ENCODE assay signal across 18 mouse cellular contexts in the genomic region with DNA sequence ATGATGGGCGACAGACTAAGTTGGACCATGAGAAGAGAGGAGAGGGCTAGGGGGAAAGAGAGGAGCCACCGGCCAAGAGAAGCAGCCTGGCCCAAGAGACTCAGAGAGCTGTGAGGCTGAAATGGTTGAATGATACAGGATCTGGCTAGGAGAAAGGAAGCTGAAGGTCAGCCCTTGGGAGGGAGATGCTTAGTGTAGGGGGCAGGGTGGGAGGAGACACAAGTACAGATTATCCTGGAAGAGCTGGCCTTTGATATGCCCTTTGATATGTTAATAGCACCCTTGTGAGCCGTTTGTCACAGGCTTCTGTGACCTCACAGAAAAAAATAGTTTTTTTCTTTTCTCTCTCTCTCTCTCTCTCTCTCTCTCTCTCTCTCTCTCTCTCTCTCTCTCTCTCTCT. TPM values are rescaled to one million over a fixed set of nuclear protein-coding genes. Genes with fewer than 3 reads are reported as not detected.
A peak's percentile ranks its signal among the peaks of the same experiment; 100 is the strongest.
DNase-seq lines count a peak whose midpoint lies in the region; ATAC-seq and TF ChIP-seq lines count a peak whose summit lies in the region.
"Had no signal": no experiment of that assay in that cellular context is flagged by ENCODE, and none has a peak within 500 bp of the region (broad histone marks: within the 10 kb centered on the region; RNA-seq: fewer than 3 reads in every experiment).

No protein-coding gene starts in this region.

- no peaks in the 10 kb centered on the region for H3K36me3 ChIP-seq in kidney, embryonic 16.5 days (ENCODE audit: insufficient read depth, low read length)
- peaks cover 0 to 14% of the 10 kb centered on the region in 2 experiments; a peak in 2 of 4 replicates for H3K36me3 ChIP-seq in MEL (ENCODE audit: control insufficient read depth in 1 of 2, insufficient read depth in 2 of 2, low read length in 2 of 2)
- H3K36me3 ChIP-seq in lung, postnatal 0 days (ENCODE audit: insufficient read depth, low read length): no peaks in the 10 kb centered on the region
- H3K36me3 ChIP-seq: heart, embryonic 12.5 days; limb, embryonic 12.5 days; liver, embryonic 13.5 days had no signal

- H3K4me3 ChIP-seq in kidney, embryonic 16.5 days (ENCODE audit: low read length): no peak overlapping the region
- H3K4me3 ChIP-seq in MEL (ENCODE audit: control insufficient read depth in 1 of 2, insufficient read depth in 1 of 2, low read depth in 2 of 2, low read length in 2 of 2): no peak overlapping the region
- H3K4me3 ChIP-seq in lung, postnatal 0 days (ENCODE audit: low read depth, low read length): no peak overlapping the region
- H3K4me3 ChIP-seq: heart, embryonic 12.5 days; left cerebral cortex, adult 2 months; limb, embryonic 12.5 days; liver, embryonic 13.5 days had no signal

- no peak overlapping the region; the same call in 1 of the 2 replicates for H3K27ac ChIP-seq in kidney, embryonic 16.5 days (ENCODE audit: low read length)
- peak overlapping the region; percentile 24; the same call in 1 of the 2 replicates for H3K27ac ChIP-seq in MEL (ENCODE audit: control insufficient read depth, low read depth, low read length)
- no peak overlapping the region for H3K27ac ChIP-seq in lung, postnatal 0 days (ENCODE audit: low read length)
- H3K27ac ChIP-seq: hindbrain, postnatal 0 days; left cerebral cortex, adult 2 months; limb, embryonic 12.5 days; liver, embryonic 13.5 days had no signal

- no peak for TF ChIP-seq RAD21 in MEL (IDR thresholded peaks at IDR 0.05; ENCODE audit: low read depth, low read length)

- H3K27me3 ChIP-seq in kidney, embryonic 16.5 days (ENCODE audit: insufficient read depth, low read length): no peaks in the 10 kb centered on the region
- H3K27me3 ChIP-seq in MEL (ENCODE audit: control insufficient read depth in 1 of 2, insufficient read depth in 2 of 2, low read length in 2 of 2): no peaks in the 10 kb centered on the region
- H3K27me3 ChIP-seq in lung, postnatal 0 days (replicated peaks; ENCODE audit: insufficient read depth, low read length): no peaks in the 10 kb centered on the region
- H3K27me3 ChIP-seq: heart, embryonic 12.5 days; limb, embryonic 12.5 days; liver, embryonic 13.5 days had no signal

- ATAC-seq in kidney, embryonic 16.5 days (ENCODE audit: low FRiP score, low TSS enrichment): peak; percentile 67; the same call in 1 of the 2 replicates
- ATAC-seq in megakaryocyte-erythroid progenitor cell, adult 5-6 weeks (replicated peaks; ENCODE audit: low FRiP score, low TSS enrichment, poor library complexity, severe bottlenecking): peak; percentile 23; the same call in 1 of the 2 replicates
- no peak for ATAC-seq in lung, postnatal 0 days
- ATAC-seq: CD4-positive, CD25-positive, alpha-beta regulatory T cell, adult 4 months; hindbrain, postnatal 0 days had no signal

- no peak overlapping the region for H3K4me2 ChIP-seq in kidney, embryonic 16.5 days (replicated peaks; ENCODE audit: low read depth, low read length)
- H3K4me2 ChIP-seq in lung, postnatal 0 days (replicated peaks; ENCODE audit: low read depth, low read length): no peak overlapping the region
- H3K4me2 ChIP-seq: heart, embryonic 12.5 days; limb, embryonic 12.5 days; liver, embryonic 13.5 days had no signal

- DNase-seq in kidney, adult 8-10 months: no peak
- DNase-seq in MEL (ENCODE audit: low read depth, low spot score): no peak
- peak; percentile 37 for DNase-seq in adrenal gland, adult 8-10 months
- no peak for DNase-seq in lung, postnatal 0 days (ENCODE audit: low spot score)
- no peak for DNase-seq in layer of hippocampus, adult 9-10 months (ENCODE audit: low spot score)
- DNase-seq: cerebellum, adult 18-20 months; cerebellum, postnatal 36 days; gastrocnemius, postnatal 25 days; heart, postnatal 36 days; liver, embryonic 13.5 days; thymus, postnatal 25 days had no signal

- H3K4me1 ChIP-seq in kidney, embryonic 16.5 days (ENCODE audit: insufficient read depth, low read length): peaks cover 14% of the 10 kb centered on the region
- H3K4me1 ChIP-seq in MEL (ENCODE audit: control insufficient read depth in 1 of 2, insufficient read depth in 2 of 2, low read length in 2 of 2): peaks cover 5 to 13% of the 10 kb centered on the region in 2 experiments
- peaks cover 3% of the 10 kb centered on the region; the same call in 1 of the 2 replicates for H3K4me1 ChIP-seq in lung, postnatal 0 days (ENCODE audit: insufficient read depth, low read depth, low read length)
- H3K4me1 ChIP-seq: limb, embryonic 12.5 days had no signal

- peaks cover 10% of the 10 kb centered on the region; the same call in 1 of the 2 replicates for H3K9me3 ChIP-seq in kidney, embryonic 16.5 days (ENCODE audit: low read length)
- H3K9me3 ChIP-seq in MEL (replicated peaks; ENCODE audit: insufficient read depth, low read length): no peaks in the 10 kb centered on the region
- H3K9me3 ChIP-seq in lung, postnatal 0 days (ENCODE audit: low read length): no peaks in the 10 kb centered on the region

- 18% methylated on average over 3 of the region's 3 CpGs for WGBS in kidney, embryonic 16.5 days
- WGBS in lung, postnatal 0 days: 27% methylated on average over 3 of the region's 3 CpGs

- H3K79me2 ChIP-seq in MEL (ENCODE audit: control insufficient read depth, insufficient read depth, low read length, poor library complexity): no peaks in the 10 kb centered on the region

- no peak for TF ChIP-seq EP300 in MEL (IDR thresholded peaks at IDR 0.05; ENCODE audit: low read depth in 1 of 2, low read length in 2 of 2)
- TF ChIP-seq EP300 in lung, postnatal 0 days (IDR thresholded peaks at IDR 0.05): no peak

- no peak overlapping the region for H3K9ac ChIP-seq in kidney, embryonic 16.5 days (replicated peaks; ENCODE audit: low read length)
- no peak overlapping the region for H3K9ac ChIP-seq in MEL (ENCODE audit: control insufficient read depth, low read depth, low read length, poor library complexity, severe bottlenecking)
- H3K9ac ChIP-seq in lung, postnatal 0 days (replicated peaks; ENCODE audit: low read depth): no peak overlapping the region
- H3K9ac ChIP-seq: heart, embryonic 12.5 days; limb, embryonic 12.5 days; liver, embryonic 13.5 days had no signal

- no peak for TF ChIP-seq POLR2A in MEL (IDR thresholded peaks at IDR 0.05; ENCODE audit: control insufficient read depth in 1 of 2, insufficient read depth in 1 of 2, low read depth in 1 of 2, low read length in 2 of 2, poor library complexity in 1 of 2)

- no peak for TF ChIP-seq CTCF in MEL (IDR thresholded peaks at IDR 0.05 in 2 of 3, conservative IDR thresholded peaks at IDR 0.05 in 1 of 3; ENCODE audit: control insufficient read depth in 1 of 3, insufficient read depth in 1 of 3, low read depth in 2 of 3, low read length in 3 of 3, poor library complexity in 1 of 3, severe bottlenecking in 1 of 3)
- no peak for TF ChIP-seq CTCF in lung, postnatal 0 days (IDR thresholded peaks at IDR 0.05)

TF ChIP-seq in MEL, 35 proteins besides CTCF, POLR2A, EP300 and RAD21:
- TF ChIP-seq ELF1 (IDR thresholded peaks at IDR 0.05; ENCODE audit: low read depth, low read length) (no peak), GATA1 (IDR thresholded peaks at IDR 0.05; ENCODE audit: low read depth, low read length) (no peak), ZMIZ1 (IDR thresholded peaks at IDR 0.05; ENCODE audit: low read depth, low read length) (no peak), MYC (IDR thresholded peaks at IDR 0.05; ENCODE audit: low read depth, low read length) (no peak), RCOR1 (IDR thresholded peaks at IDR 0.05; ENCODE audit: low read depth, low read length) (no peak), TAL1 (IDR thresholded peaks at IDR 0.05; ENCODE audit: low read length) (no peak), POLR2AphosphoS5 (IDR thresholded peaks at IDR 0.05; ENCODE audit: borderline replicate concordance, low read depth, low read length) (no peak), HCFC1 (IDR thresholded peaks at IDR 0.05; ENCODE audit: low read depth, low read length) (no peak), TCF12 (IDR thresholded peaks at IDR 0.05; ENCODE audit: low read depth, low read length) (no peak), JUND (IDR thresholded peaks at IDR 0.05; ENCODE audit: low read depth, low read length) (no peak), SMC3 (IDR thresholded peaks at IDR 0.05; ENCODE audit: low read depth, low read length) (no peak), MAFK (IDR thresholded peaks at IDR 0.05; ENCODE audit: borderline replicate concordance, low read depth, low read length) (no peak), ZKSCAN1 (IDR thresholded peaks at IDR 0.05; ENCODE audit: low read depth, low read length) (no peak), GABPA (IDR thresholded peaks at IDR 0.05; ENCODE audit: low read depth, low read length) (no peak), KAT2A (conservative IDR thresholded peaks at IDR 0.05; ENCODE audit: low read depth, low read length) (no peak), ZNF384 (IDR thresholded peaks at IDR 0.05; ENCODE audit: low read depth, low read length) (no peak), TBP (IDR thresholded peaks at IDR 0.05; ENCODE audit: low read depth, low read length) (no peak), CHD2 (IDR thresholded peaks at IDR 0.05; ENCODE audit: low read length) (no peak), BHLHE40 (IDR thresholded peaks at IDR 0.05; ENCODE audit: borderline replicate concordance, low read depth, low read length) (no peak), ETS1 (IDR thresholded peaks at IDR 0.05; ENCODE audit: low read depth, low read length) (no peak)
TF ChIP-seq in MEL: peak in this region for 0.

RNA-seq across cellular contexts. Expression of a gene that starts 33.3 kb away (rescaled TPM):
- 86.1 and 88.9 TPM in 2 replicates for polyA plus RNA-seq in kidney, embryonic 16.5 days (2015; fragmentation: Nextera tagmentation; extraction: Ambion mirVana)
- 35.1 and 36.3 TPM in 2 replicates for total RNA-seq in MEL (2012; rRNA removed)
- polyA plus RNA-seq in MEL (2012; ENCODE audit: insufficient read depth in 1 of 2, insufficient read length in 2 of 2, low read depth in 1 of 2, low replicate concordance in 2 of 2, missing spikeins in 1 of 2): 10 to 100 TPM; 62.2 to 65.5 TPM
- total RNA-seq in adrenal gland, adult 8-10 months (2022): 100 to 1,000 TPM; 116 to 152 (median 136) TPM
- 43.1 and 49.6 TPM in 2 replicates for total RNA-seq in megakaryocyte-erythroid progenitor cell, adult 5-6 weeks (2014; fragmentation: Nextera tagmentation)
- 56.0 and 66.2 TPM in 2 replicates for total RNA-seq in megakaryocyte-erythroid progenitor cell, adult 5-6 weeks (2017)
- 45.8 and 53.6 TPM in 2 replicates for polyA plus RNA-seq in lung, postnatal 0 days (2015; fragmentation: Nextera tagmentation; extraction: Ambion mirVana)

RNA-seq across cellular contexts. Expression of a gene that starts 33.7 kb away (rescaled TPM):
- polyA plus RNA-seq in kidney, embryonic 16.5 days (2015; fragmentation: Nextera tagmentation; extraction: Ambion mirVana): 5.9 and 6.4 TPM in 2 replicates
- 5.0 and 5.9 TPM in 2 replicates for total RNA-seq in MEL (2012; rRNA removed)
- 10 to 100 TPM in 1 of 2 experiments, 1 to 10 TPM in 1; 6.9 to 61.6 TPM for polyA plus RNA-seq in MEL (2012; ENCODE audit: insufficient read depth in 1 of 2, insufficient read length in 2 of 2, low read depth in 1 of 2, low replicate concordance in 2 of 2, missing spikeins in 1 of 2)
- 10 to 100 TPM; 20.0 to 27.8 (median 26.1) TPM for total RNA-seq in adrenal gland, adult 8-10 months (2022)
- 15.7 and 20.7 TPM in 2 replicates for total RNA-seq in megakaryocyte-erythroid progenitor cell, adult 5-6 weeks (2014; fragmentation: Nextera tagmentation)
- 18.2 and 25.3 TPM in 2 replicates for total RNA-seq in megakaryocyte-erythroid progenitor cell, adult 5-6 weeks (2017)
- polyA plus RNA-seq in lung, postnatal 0 days (2015; fragmentation: Nextera tagmentation; extraction: Ambion mirVana): 3.7 and 4.1 TPM in 2 replicates
